Mouse (Mus musculus) heart, embryonic 11.5 days (tissue): Measurements from ENCODE around the gene Lce1c. TPM values are rescaled to one million over a fixed set of nuclear protein-coding genes. Genes with fewer than 3 reads are reported as not detected.
"Not testable (repeated sequence)": the region's sequence is repeated elsewhere in the genome, so short reads cannot be mapped to it uniquely, and the experiment has no call there.

Experiments used
- ATAC-seq: fragments of 200-750 bp; cut with Nextera tagmentation; replicated peaks from 2 replicates; pipeline ENCODE4 v1.8.0; 2017; ENCODE audit warnings: moderate library complexity; ENCODE audit not compliant: insufficient number of reproducible peaks, low FRiP score, low TSS enrichment
- H3K27ac ChIP-seq: fragments of 300-500 bp; sonication (generic); 2 replicates; pipeline ENCODE4 v1.5.1; 2014; ENCODE audit warnings: mild to moderate bottlenecking, low read depth, low read length
- H3K27me3 ChIP-seq: fragments of 300-500 bp; sonication (generic); 2 replicates; pipeline ENCODE4 v1.6.1; 2014; ENCODE audit warnings: mild to moderate bottlenecking, low read length, mixed read lengths; ENCODE audit not compliant: control insufficient read depth, insufficient read depth
- H3K36me3 ChIP-seq: fragments of 300-500 bp; sonication (generic); 2 replicates; pipeline ENCODE4 v1.6.1; 2014; ENCODE audit warnings: mild to moderate bottlenecking, low read length, moderate library complexity, mixed read lengths; ENCODE audit not compliant: control insufficient read depth, insufficient read depth
- H3K4me1 ChIP-seq: fragments of 300-500 bp; sonication (generic); 2 replicates; pipeline ENCODE4 v1.6.1; 2014; ENCODE audit warnings: low read length; ENCODE audit not compliant: control insufficient read depth, insufficient read depth
- H3K4me2 ChIP-seq: fragments of 300-500 bp; sonication (generic); 2 replicates; pipeline ENCODE4 v1.6.1; 2014; ENCODE audit warnings: mild to moderate bottlenecking, moderate library complexity
- H3K4me3 ChIP-seq: fragments of 300-500 bp; sonication (generic); 2 replicates; pipeline ENCODE4 v1.5.1; 2014; ENCODE audit warnings: low read depth, low read length
- H3K9ac ChIP-seq: fragments of 300-500 bp; sonication (generic); 2 replicates; pipeline ENCODE4 v1.6.1; 2014; ENCODE audit warnings: mild to moderate bottlenecking, low read depth, low read length, moderate library complexity
- H3K9me3 ChIP-seq: fragments of 300-500 bp; sonication (generic); replicated peaks from 2 replicates; pipeline ENCODE4 v1.6.1; 2016; ENCODE audit warnings: low read length; ENCODE audit not compliant: control insufficient read depth
- WGBS: fragments of 180-500 bp; shearing (Covaris S2); extraction: QIAGEN DNeasy Blood & Tissue Kit; methylation state at CpG from one replicate; pipeline ENCODE4 v1.1.7; 2014; ENCODE audit not compliant: insufficient replicate concordance; 5-methylcytosine and 5-hydroxymethylcytosine counted together
- polyA plus RNA-seq: library from polyadenylated mRNA; unstranded; fragments of >200 nt; fragmentation: Nextera tagmentation; extraction: Ambion mirVana; gene quantifications from 2 replicates; pipeline ENCODE4 v1.2.1, GENCODE M21; 2014

Lce1c gene
- not detected in 2 replicates for polyA plus RNA-seq

DNA sequence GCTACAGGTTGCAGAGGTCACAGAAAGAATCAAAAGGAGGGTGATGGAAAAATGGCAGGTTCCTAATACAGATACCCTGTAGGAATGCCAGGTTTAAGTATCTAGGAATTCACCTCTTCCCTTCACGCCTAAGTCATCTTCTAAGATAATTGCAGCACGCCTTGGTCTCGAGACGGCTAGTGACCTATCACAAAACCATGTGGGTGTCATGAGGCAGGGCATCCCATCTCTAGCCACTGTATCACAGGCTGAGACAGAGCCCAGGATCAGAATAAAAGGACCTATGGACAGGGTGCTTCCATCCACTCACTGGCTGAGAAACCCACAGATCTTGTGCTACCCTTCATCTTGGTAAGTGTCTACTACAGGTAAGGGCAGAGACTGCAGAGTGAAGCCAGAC is at the start of gene Lce1c:
Gene Lce1c, plus strand, starts transcription at position 301 of the 400 bp plus-strand sequence.
- Histone ChIP-seq H3K27me3 (no peaks in the 10 kb centered on the region), H3K4me2 (no peak within 1 kb of the TSS), H3K4me1 (no peaks in the 10 kb centered on the region), H3K4me3 (no peak within 1 kb of the TSS), H3K9me3 (no peaks in the 10 kb centered on the region), H3K36me3 (no peaks in the 10 kb centered on the region), H3K9ac (no peak within 1 kb of the TSS), H3K27ac (no peak within 1 kb of the TSS)
- ATAC-seq, result no peak
- 80% methylated on average over 4 of the region's 4 CpGs for WGBS

- H3K4me1 ChIP-seq, result no peaks in the 10 kb centered on the region
- H3K27ac ChIP-seq, result no peak overlapping the region
- H3K4me2 ChIP-seq, result no peak overlapping the region
- no peaks in the 10 kb centered on the region for H3K27me3 ChIP-seq
- WGBS, result 60% methylated on average over 1 of the region's 1 CpGs
- ATAC-seq, result no peak
- no peaks in the 10 kb centered on the region for H3K36me3 ChIP-seq
- H3K4me3 ChIP-seq, result no peak overlapping the region
- no peak overlapping the region for H3K9ac ChIP-seq
- H3K9me3 ChIP-seq, result no peaks in the 10 kb centered on the region
Measured at GRCm38 (mm10) chr3:92637745-92638652, 41.0 kb upstream of the Lce1c start.

- H3K4me2 ChIP-seq, result no peak overlapping the region
- no peaks in the 10 kb centered on the region for H3K36me3 ChIP-seq
- H3K27ac ChIP-seq, result no peak overlapping the region
- 81% methylated on average over 3 of the region's 3 CpGs for WGBS
- no peaks in the 10 kb centered on the region for H3K4me1 ChIP-seq
- no peaks in the 10 kb centered on the region for H3K27me3 ChIP-seq
- no peak overlapping the region for H3K4me3 ChIP-seq
- no peak for ATAC-seq
- H3K9ac ChIP-seq, result no peak overlapping the region
- no peaks in the 10 kb centered on the region for H3K9me3 ChIP-seq
Measured at GRCm38 (mm10) chr3:92638653-92638991, 40.4 kb upstream of the Lce1c start.

DNA sequence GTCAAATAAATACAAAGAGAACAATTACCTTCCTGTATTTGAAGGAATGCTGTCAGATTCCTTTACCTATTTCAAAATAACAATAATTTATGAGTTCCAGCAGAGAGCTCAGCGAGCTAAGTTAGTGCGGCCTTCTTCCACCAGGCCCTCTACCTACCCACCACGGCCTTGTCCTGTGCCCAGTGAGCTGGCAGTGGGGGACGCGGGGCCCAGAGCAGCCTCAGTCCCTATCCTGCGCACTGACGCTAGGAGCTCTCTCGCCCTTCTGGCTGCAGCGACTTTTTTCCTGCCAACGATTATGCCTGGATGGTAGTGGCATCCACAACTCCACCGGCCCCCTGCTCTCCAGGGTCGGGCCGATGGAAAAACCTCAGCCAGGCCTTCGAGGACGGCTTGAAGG is 39.2 kb upstream of the Lce1c start:
- H3K9ac ChIP-seq, result no peak overlapping the region
- ATAC-seq, result no peak
- WGBS, result 87% methylated on average over 15 of the region's 15 CpGs
- H3K4me2 ChIP-seq, result no peak overlapping the region
- H3K27ac ChIP-seq, result no peak overlapping the region
- H3K4me3 ChIP-seq, result no peak overlapping the region
- H3K36me3 ChIP-seq, result no peaks in the 10 kb centered on the region
- H3K27me3 ChIP-seq, result no peaks in the 10 kb centered on the region
- no peaks in the 10 kb centered on the region for H3K9me3 ChIP-seq
- no peaks in the 10 kb centered on the region for H3K4me1 ChIP-seq

- no peaks in the 10 kb centered on the region for H3K27me3 ChIP-seq
- ATAC-seq, result no peak
- H3K9ac ChIP-seq, result no peak within 1 kb of the TSS
- H3K4me2 ChIP-seq, result no peak within 1 kb of the TSS
- H3K4me1 ChIP-seq, result no peaks in the 10 kb centered on the region
- no peak within 1 kb of the TSS for H3K27ac ChIP-seq
- H3K36me3 ChIP-seq, result no peaks in the 10 kb centered on the region
- no peak within 1 kb of the TSS for H3K4me3 ChIP-seq
- WGBS, result 79% methylated on average over 1 of the region's 1 CpGs
- no peaks in the 10 kb centered on the region for H3K9me3 ChIP-seq
Measured at GRCm38 (mm10) chr3:92648207-92648606, 30.8 kb upstream of the Lce1c start, which contains the start of gene Lce1a1. Gene Lce1a1, minus strand, starts transcription at chr3:92648307.

DNA sequence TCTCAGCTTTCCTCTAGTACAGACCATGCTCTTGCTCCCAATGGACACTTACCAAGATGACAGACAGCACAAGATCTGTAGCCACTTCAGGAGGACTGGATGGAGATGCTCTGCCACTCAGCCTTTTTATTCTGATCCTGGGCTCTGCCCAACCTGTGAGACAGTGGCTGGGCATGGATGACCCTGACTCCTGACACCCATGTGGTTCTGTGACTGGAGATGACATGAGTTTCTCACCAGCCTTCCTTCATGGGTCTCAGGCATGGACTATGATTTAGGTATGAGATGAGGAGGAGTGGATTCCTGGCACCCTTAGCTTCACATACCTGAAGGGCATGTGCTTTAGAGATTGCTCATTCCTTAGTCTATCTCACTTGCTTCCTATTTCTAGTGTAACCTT is 22.2 kb upstream of the Lce1c start, which contains the start of gene Lce1b:
Gene Lce1b, minus strand, starts transcription at position 101 of the 400 bp plus-strand sequence.
- H3K4me2 ChIP-seq, result no peak within 1 kb of the TSS
- no peak within 1 kb of the TSS for H3K4me3 ChIP-seq
- H3K36me3 ChIP-seq, result no peaks in the 10 kb centered on the region
- no peak within 1 kb of the TSS for H3K27ac ChIP-seq
- no peaks in the 10 kb centered on the region for H3K4me1 ChIP-seq
- H3K9me3 ChIP-seq, result no peaks in the 10 kb centered on the region
- ATAC-seq, result no peak
- no peak within 1 kb of the TSS for H3K9ac ChIP-seq
- H3K27me3 ChIP-seq, result no peaks in the 10 kb centered on the region

DNA sequence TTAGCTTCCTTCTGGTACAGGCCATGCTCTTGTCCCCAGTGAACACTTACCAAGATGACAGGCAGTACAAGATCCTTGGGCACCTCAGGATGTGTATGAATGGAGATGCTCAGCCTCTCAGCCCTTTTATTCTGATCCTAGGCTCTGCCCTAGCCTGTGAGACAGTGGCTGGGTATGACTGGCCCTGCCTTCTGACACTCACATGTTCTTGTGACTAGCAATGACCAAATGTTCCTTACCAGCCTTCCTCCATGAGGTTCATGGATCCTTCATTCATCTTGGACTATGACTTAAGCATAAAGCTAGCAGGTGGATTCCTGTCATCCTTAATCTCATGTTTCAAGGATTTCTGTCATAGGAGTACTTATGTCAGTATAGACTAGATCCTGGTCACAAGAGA is 8.8 kb upstream of the Lce1c start, which contains the start of gene Lce1a2:
Gene Lce1a2, minus strand, starts transcription at position 101 of the 400 bp plus-strand sequence.
- Histone ChIP-seq H3K9ac (no peak within 1 kb of the TSS), H3K27me3 (no peaks in the 10 kb centered on the region), H3K4me1 (no peaks in the 10 kb centered on the region), H3K36me3 (no peaks in the 10 kb centered on the region), H3K9me3 (no peaks in the 10 kb centered on the region), H3K27ac (no peak within 1 kb of the TSS), H3K4me3 (no peak within 1 kb of the TSS), H3K4me2 (no peak within 1 kb of the TSS)
- no peak for ATAC-seq

DNA sequence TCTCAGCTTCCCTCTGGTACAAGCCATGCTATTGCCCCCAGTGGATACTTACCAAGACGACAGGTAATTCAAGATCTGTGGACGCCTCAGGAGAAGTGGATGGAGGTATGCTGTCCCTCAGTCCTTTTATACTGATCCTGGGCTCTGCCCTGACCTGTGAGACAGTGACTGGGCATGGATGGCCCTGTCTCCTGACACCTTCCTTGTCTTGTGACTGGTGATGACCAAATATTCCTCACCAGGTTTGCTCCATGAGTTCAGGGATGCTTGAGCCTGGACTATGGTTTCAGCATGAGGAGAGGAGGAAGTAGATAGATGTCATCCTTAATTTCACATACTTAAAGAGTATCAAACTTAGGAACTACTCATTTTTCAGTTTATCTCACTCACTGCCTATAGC is 8.1 kb downstream of the Lce1c start, which contains the start of gene Lce1d:
Gene Lce1d, minus strand, starts transcription at position 101 of the 400 bp plus-strand sequence.
- Histone ChIP-seq H3K36me3 (no peaks in the 10 kb centered on the region), H3K4me3 (no peak within 1 kb of the TSS), H3K4me1 (no peaks in the 10 kb centered on the region), H3K9me3 (no peaks in the 10 kb centered on the region), H3K9ac (no peak within 1 kb of the TSS), H3K27me3 (no peaks in the 10 kb centered on the region), H3K27ac (no peak within 1 kb of the TSS), H3K4me2 (no peak within 1 kb of the TSS)
- ATAC-seq, result no peak
- WGBS, result 59% methylated on average over 2 of the region's 2 CpGs

DNA sequence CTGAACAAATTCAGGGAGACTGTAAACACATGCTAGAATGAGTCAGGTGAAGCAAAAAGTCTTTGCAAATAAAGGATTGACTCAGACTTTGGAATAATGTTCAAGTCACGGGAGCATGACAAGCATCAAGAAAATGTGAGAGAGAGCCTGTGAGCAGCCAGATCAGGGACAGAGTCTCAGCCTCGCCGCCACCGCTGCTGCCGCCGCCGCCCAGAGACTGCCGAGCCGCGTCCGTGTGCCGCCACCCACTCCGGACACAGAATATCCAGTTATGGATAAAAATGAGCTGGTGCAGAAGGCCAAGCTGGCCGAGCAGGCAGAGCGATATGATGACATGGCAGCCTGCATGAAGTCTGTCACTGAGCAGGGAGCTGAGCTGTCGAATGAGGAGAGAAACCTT is 10.1 kb downstream of the Lce1c start:
- not testable (repeated sequence) for H3K27ac ChIP-seq, H3K4me2 ChIP-seq, H3K4me3 ChIP-seq, H3K9ac ChIP-seq, ATAC-seq, H3K4me1 ChIP-seq, H3K36me3 ChIP-seq, H3K27me3 ChIP-seq, H3K9me3 ChIP-seq
- 77% methylated on average over 16 of the region's 16 CpGs for WGBS
